Mouse (Mus musculus): ENCODE measurements around the gene Mef2d. TPM values are rescaled to one million over a fixed set of nuclear protein-coding genes. Genes with fewer than 3 reads are reported as not detected.

Mef2d gene
- polyA plus RNA-seq (2016; fragmentation: Nextera tagmentation; extraction: Ambion mirVana), result 17.7 and 20.7 TPM in 2 replicates

DNA sequence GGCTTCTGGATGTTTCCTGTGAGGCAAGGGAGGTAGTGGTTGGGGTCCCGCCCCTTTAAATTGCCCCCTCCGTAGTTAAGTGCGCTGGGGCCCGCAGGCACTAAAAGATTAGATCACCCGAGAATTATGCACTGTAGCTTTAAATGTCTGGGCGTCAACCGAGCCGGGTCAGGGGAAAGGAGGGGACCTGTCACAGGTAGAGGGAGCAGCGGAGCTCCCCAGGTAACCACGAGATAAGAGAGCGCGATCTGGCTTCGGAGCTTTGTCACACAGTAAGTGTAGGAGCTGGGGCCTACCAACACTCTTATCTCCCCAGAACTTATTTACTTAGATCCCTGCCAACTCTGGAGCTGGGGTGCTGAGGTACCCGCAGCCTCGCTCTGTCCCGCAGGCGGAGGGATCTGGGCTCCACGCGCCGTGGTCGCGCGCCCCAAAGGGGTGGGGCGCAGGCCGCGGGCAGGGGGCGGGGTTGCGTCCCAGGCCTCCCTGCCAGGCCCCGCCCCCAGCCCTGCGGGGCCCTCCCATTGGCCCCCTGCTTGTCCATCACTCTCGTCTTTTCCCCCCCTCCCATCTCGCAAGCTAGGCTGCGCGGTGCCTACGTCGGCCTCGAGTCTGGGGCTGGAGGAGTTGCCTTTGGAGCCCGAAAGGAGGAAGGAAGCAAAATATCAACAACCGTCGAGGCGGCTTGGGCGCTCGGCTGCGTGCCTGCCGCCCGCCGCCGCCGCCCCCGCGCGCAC is at the start of gene Mef2d:
TSS of gene Mef2d (plus strand) at position 586 of the 737 bp plus-strand sequence.
- under 1% methylated on average over 37 of the region's 52 CpGs for WGBS

GRCm38 (mm10) chr3:88094126-88094525 is 48.0 kb upstream of the Mef2d start:
- no peaks in the 10 kb centered on the region for H3K9me3 ChIP-seq (replicated peaks)
- H3K4me1 ChIP-seq, result no peaks in the 10 kb centered on the region
- no peak for ATAC-seq (ENCODE audit: low FRiP score)
- H3K4me3 ChIP-seq, result no peak overlapping the region
- H3K4me2 ChIP-seq (replicated peaks), result no peak overlapping the region
- 84% methylated on average over 5 of the region's 5 CpGs for WGBS
- H3K27ac ChIP-seq, result no peak overlapping the region; the same call in 1 of the 2 replicates
- peaks cover 51% of the 10 kb centered on the region for H3K36me3 ChIP-seq
- no peak overlapping the region for H3K9ac ChIP-seq
- H3K27me3 ChIP-seq, result no peaks in the 10 kb centered on the region

More for the DNA sequence above, at the start of gene Mef2d:
- H3K27ac ChIP-seq, result peak within 1 kb of the TSS; percentile 98
- H3K4me1 ChIP-seq, result peaks cover 61% of the 10 kb centered on the region
- H3K36me3 ChIP-seq, result no peaks in the 10 kb centered on the region
- peaks cover 23% of the 10 kb centered on the region for H3K27me3 ChIP-seq
- no peaks in the 10 kb centered on the region for H3K9me3 ChIP-seq (replicated peaks)
- peak; percentile 90 for ATAC-seq (ENCODE audit: low FRiP score)
- H3K4me3 ChIP-seq, result peak within 1 kb of the TSS; percentile 96
- H3K9ac ChIP-seq, result peak within 1 kb of the TSS; percentile 91
- H3K4me2 ChIP-seq (replicated peaks), result peak within 1 kb of the TSS; percentile 93

DNA sequence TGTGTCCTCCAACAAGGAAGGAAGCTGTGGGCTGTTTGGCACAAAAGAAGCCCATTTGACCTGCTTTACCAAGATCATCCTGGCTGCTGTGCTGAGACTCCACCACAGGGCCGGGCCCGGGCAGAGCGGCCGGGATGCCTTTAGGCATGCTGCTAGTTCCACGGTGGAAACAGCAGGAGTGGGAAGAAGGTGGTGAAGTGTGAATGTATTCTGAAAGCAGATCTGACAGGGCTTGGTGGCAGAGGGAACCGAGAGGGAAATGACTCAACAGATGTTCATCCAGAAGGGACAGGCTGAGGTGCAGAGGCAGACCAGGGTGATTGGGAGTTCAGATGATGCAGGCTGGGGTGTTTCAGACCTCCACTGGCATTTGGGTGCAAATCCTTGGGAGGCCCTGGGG is 44.5 kb upstream of the Mef2d start:
- Histone ChIP-seq H3K27me3 (no peaks in the 10 kb centered on the region), H3K27ac (no peak overlapping the region), H3K4me1 (no peaks in the 10 kb centered on the region), H3K9ac (no peak overlapping the region), H3K4me3 (no peak overlapping the region), H3K9me3 (replicated peaks) (no peaks in the 10 kb centered on the region), H3K4me2 (replicated peaks) (no peak overlapping the region), H3K36me3 (peaks cover 52% of the 10 kb centered on the region)
- ATAC-seq (ENCODE audit: low FRiP score), result no peak
- 86% methylated on average over 6 of the region's 6 CpGs for WGBS

DNA sequence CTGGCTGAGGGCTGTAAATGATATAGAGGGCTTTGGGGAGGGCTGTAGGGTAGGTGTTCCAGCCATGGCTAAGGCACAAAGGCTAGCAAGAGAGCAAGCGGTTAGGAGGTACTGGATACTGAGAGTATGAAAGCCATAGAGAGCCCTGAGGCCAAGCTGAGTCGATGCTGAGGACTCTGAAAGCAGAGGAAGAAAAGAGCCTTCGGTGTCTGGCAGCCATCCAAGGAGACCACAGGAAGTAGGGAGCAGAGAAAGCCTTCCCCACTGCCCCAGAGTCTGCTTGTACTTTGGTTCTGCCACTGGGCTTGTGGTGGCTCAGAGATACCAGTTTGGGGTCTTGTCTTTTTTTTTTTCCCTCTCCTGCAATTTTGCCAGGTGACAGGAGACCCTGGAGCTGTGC is 41.9 kb upstream of the Mef2d start:
- WGBS, result 80% methylated on average over 3 of the region's 3 CpGs

GRCm38 (mm10) chr3:88101736-88102135 is 40.4 kb upstream of the Mef2d start:
- Histone ChIP-seq H3K4me2 (replicated peaks) (no peak overlapping the region), H3K4me3 (no peak overlapping the region), H3K36me3 (peaks cover 67% of the 10 kb centered on the region), H3K4me1 (no peaks in the 10 kb centered on the region), H3K27me3 (no peaks in the 10 kb centered on the region), H3K9me3 (replicated peaks) (no peaks in the 10 kb centered on the region), H3K27ac (no peak overlapping the region), H3K9ac (no peak overlapping the region)
- 90% methylated on average over 7 of the region's 7 CpGs for WGBS
- ATAC-seq (ENCODE audit: low FRiP score), result no peak

More for the DNA sequence above, 41.9 kb upstream of the Mef2d start:
- Histone ChIP-seq H3K27ac (no peak overlapping the region), H3K9ac (no peak overlapping the region), H3K27me3 (no peaks in the 10 kb centered on the region), H3K36me3 (peaks cover 68% of the 10 kb centered on the region), H3K9me3 (replicated peaks) (no peaks in the 10 kb centered on the region), H3K4me1 (no peaks in the 10 kb centered on the region), H3K4me2 (replicated peaks) (no peak overlapping the region), H3K4me3 (no peak overlapping the region)
- ATAC-seq (ENCODE audit: low FRiP score), result no peak

DNA sequence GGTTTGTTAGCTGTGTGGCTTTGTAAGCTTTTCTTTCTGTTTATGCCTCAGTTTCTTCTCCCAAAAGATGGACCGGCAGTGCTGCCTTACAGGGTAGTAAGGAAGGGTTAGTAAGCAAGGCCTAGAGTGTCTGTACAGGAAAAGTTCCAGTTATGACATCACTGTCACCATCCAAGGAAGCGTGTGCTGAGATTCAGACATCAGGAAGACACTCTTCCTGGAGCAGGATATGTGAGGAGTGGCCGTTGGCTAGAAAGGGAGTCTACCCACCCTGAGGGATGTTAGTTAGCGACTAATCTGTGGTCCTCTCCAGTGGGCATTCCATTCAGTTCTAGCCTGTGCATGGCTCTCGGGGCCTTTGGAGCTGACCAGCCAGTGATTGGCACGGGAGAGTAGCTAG is 40.0 kb upstream of the Mef2d start:
- ATAC-seq (ENCODE audit: low FRiP score), result no peak
- WGBS, result 90% methylated on average over 6 of the region's 6 CpGs
- Histone ChIP-seq H3K27me3 (no peaks in the 10 kb centered on the region), H3K4me1 (no peaks in the 10 kb centered on the region), H3K36me3 (peaks cover 64% of the 10 kb centered on the region), H3K27ac (no peak overlapping the region), H3K4me3 (no peak overlapping the region), H3K4me2 (replicated peaks) (no peak overlapping the region), H3K9me3 (replicated peaks) (no peaks in the 10 kb centered on the region), H3K9ac (no peak overlapping the region)

DNA sequence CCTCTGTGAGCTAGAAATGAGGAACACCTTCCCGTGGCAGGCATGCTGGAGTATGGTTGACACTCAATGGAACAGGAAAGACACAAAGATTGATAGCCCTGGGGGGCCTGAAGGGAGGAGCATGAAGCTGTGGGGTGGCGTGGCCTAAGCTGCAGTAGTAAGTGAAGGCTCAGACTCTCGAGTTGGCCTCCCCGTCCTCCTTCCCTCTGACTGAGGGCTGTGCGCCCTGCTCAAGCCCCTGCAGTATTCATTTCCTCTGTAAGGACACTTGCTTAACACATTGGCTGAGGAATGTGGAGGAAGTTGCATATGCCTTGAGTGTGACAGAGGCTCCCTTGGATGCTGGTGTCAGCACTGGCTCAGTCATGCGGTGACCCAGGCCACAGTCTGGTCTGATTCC is 39.6 kb upstream of the Mef2d start:
- no peaks in the 10 kb centered on the region for H3K27me3 ChIP-seq
- no peak for ATAC-seq (ENCODE audit: low FRiP score)
- H3K9ac ChIP-seq, result no peak overlapping the region
- H3K4me1 ChIP-seq, result no peaks in the 10 kb centered on the region
- H3K36me3 ChIP-seq, result peaks cover 66% of the 10 kb centered on the region
- H3K4me3 ChIP-seq, result no peak overlapping the region
- no peak overlapping the region for H3K27ac ChIP-seq
- H3K4me2 ChIP-seq (replicated peaks), result no peak overlapping the region
- no peaks in the 10 kb centered on the region for H3K9me3 ChIP-seq (replicated peaks)
- WGBS, result 83% methylated on average over 6 of the region's 6 CpGs

DNA sequence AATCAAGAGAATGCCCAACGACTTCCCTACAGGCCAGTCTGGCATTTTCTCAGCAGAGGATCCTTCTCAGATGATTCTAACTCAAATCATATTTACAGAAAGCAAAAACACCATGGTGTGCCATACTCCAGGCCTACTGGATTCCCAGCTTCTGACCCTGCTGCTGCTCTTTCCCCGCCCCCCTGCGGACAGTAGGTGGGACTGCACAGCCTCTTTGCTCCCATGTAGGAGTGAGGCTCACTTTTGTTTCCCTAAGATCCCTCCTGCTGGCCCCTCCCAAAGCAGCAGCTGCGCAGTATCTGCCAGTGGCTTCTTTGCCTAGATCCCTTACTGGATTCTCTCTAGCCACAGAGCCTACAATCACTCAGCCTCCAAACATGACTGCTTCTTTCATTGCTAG is 36.0 kb upstream of the Mef2d start:
- Histone ChIP-seq H3K4me1 (no peaks in the 10 kb centered on the region), H3K4me3 (no peak overlapping the region), H3K4me2 (replicated peaks) (no peak overlapping the region), H3K36me3 (peaks cover 69% of the 10 kb centered on the region), H3K27me3 (no peaks in the 10 kb centered on the region), H3K27ac (no peak overlapping the region), H3K9ac (no peak overlapping the region), H3K9me3 (replicated peaks) (no peaks in the 10 kb centered on the region)
- ATAC-seq (ENCODE audit: low FRiP score), result no peak
- WGBS, result 84% methylated on average over 4 of the region's 4 CpGs

DNA sequence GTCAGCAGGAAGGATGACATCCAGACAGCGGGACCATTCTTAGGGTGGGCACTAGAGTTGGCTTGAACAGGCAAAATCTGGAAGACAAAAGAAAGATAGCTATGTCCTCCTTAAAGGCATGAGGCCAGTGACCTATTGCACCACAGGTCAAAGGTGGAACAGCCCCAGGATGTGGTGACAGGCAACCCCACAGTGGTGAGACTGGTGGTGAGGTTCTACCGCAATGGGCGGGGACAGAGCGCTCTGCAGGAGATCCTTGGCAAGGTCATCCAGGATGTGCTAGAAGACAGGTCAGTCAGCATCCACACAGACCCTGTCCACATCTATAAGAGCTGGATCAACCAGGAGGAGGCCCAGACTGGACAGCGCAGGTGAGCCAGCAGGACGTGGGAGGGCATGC is 33.0 kb upstream of the Mef2d start:
- Histone ChIP-seq H3K9ac (no peak overlapping the region), H3K36me3 (peaks cover 63% of the 10 kb centered on the region), H3K27ac (no peak overlapping the region), H3K9me3 (replicated peaks) (no peaks in the 10 kb centered on the region), H3K27me3 (no peaks in the 10 kb centered on the region), H3K4me2 (replicated peaks) (no peak overlapping the region), H3K4me3 (no peak overlapping the region), H3K4me1 (no peaks in the 10 kb centered on the region)
- 94% methylated on average over 6 of the region's 6 CpGs for WGBS
- ATAC-seq (ENCODE audit: low FRiP score), result no peak

DNA sequence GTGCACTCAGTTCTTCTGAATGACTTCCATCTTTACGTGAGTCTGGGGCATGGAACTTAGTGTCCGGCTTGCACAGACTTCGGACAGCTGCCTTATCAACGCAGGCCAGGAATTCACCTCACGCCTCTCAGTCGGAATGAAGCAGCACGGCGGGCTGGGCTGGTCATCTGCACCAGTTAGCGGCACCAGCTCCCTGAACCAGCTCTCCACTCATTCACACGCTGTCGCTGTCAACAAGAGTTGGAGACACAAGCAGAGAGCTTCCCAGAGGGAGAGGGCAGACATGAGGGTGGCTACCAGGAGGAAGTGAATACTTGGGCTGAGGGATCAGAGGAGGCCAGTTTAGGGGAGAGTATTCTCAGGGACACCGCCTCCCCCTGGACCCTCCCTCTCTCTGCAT is 27.8 kb upstream of the Mef2d start:
- WGBS, result 96% methylated on average over 12 of the region's 12 CpGs
- H3K4me3 ChIP-seq, result no peak overlapping the region
- H3K4me1 ChIP-seq, result no peaks in the 10 kb centered on the region
- ATAC-seq (ENCODE audit: low FRiP score), result no peak
- no peaks in the 10 kb centered on the region for H3K27me3 ChIP-seq
- H3K36me3 ChIP-seq, result peaks cover 62% of the 10 kb centered on the region
- no peak overlapping the region for H3K9ac ChIP-seq
- no peak overlapping the region for H3K27ac ChIP-seq
- H3K4me2 ChIP-seq (replicated peaks), result no peak overlapping the region
- H3K9me3 ChIP-seq (replicated peaks), result no peaks in the 10 kb centered on the region

- H3K9me3 ChIP-seq (replicated peaks), result no peaks in the 10 kb centered on the region
- no peaks in the 10 kb centered on the region for H3K27me3 ChIP-seq
- no peak for ATAC-seq (ENCODE audit: low FRiP score)
- no peak overlapping the region for H3K4me2 ChIP-seq (replicated peaks)
- peaks cover 27% of the 10 kb centered on the region for H3K36me3 ChIP-seq
- H3K4me3 ChIP-seq, result no peak overlapping the region
- no peak overlapping the region for H3K27ac ChIP-seq
- 87% methylated on average over 19 of the region's 19 CpGs for WGBS
- no peaks in the 10 kb centered on the region for H3K4me1 ChIP-seq
- H3K9ac ChIP-seq, result no peak overlapping the region
Measured at GRCm38 (mm10) chr3:88120117-88120651, 22.0 kb upstream of the Mef2d start.

DNA sequence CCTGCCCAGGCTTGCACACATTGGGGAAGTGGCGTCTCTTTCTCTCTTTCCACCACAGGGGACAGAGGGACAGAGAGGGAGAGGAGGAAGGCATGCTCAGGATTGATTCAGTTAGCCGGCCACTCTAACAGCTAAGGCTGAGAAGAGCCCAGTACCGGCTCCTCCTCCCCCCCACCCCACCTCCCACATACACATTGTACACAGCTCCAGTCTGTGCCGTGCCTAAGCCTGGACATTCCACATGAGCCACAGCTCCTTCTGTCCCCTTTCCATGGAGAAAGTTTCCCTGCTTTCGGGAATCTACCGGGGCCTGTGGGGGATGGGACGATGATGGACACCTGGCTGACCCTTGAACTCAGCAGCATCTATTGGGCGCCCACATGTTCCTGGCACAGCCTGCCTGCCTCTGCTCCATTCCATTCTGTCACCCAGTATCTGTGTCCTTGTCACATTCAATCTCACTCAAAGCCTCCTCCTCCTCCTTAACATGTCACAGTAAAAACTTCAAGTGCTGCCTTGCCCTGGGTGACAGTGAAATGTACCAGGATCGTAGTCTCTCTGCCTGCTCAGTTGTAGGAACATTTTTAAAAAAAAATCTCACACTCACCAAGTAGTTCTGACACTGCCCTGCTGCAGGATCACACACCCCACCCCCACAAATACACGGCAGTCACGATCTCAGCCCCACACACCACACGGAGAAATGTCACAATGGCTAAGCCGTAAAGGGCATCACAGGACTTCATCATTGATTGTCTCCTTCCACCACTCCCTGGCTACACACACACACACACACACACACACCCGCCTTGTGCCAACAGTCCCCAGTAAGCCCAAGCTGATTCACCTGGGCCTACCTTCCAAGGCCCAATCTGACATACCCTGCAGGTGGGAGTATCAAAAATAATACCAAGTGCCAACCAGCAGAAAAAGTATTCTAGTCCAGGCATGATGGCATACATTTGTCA is 20.7 kb upstream of the Mef2d start:
- H3K27me3 ChIP-seq, result no peaks in the 10 kb centered on the region
- no peak overlapping the region for H3K4me3 ChIP-seq
- 76% methylated on average over 14 of the region's 14 CpGs for WGBS
- H3K9me3 ChIP-seq (replicated peaks), result no peaks in the 10 kb centered on the region
- H3K4me1 ChIP-seq, result no peaks in the 10 kb centered on the region
- H3K36me3 ChIP-seq, result peaks cover 18% of the 10 kb centered on the region
- no peak for ATAC-seq (ENCODE audit: low FRiP score)
- no peak overlapping the region for H3K9ac ChIP-seq
- H3K27ac ChIP-seq, result no peak overlapping the region
- no peak overlapping the region for H3K4me2 ChIP-seq (replicated peaks)

Data from hindbrain, embryonic 12.5 days (tissue).